Mouse (Mus musculus) megakaryocyte, embryonic 14.5 days (primary cell): ENCODE measurements around the gene Exoc4. TPM values are rescaled to one million over a fixed set of nuclear protein-coding genes. Genes with fewer than 3 reads are reported as not detected.

Experiments used
- H3K27me3 ChIP-seq: replicated peaks from 2 replicates; pipeline ENCODE3; 2012; ENCODE audit warnings: inconsistent platforms
- H3K36me3 ChIP-seq: replicated peaks from 2 replicates; pipeline ENCODE3; 2012; ENCODE audit warnings: low read length, inconsistent platforms, mixed read lengths
- H3K4me1 ChIP-seq: 2 replicates; pipeline ENCODE4 v1.6.1; 2012; ENCODE audit warnings: inconsistent platforms
- H3K4me3 ChIP-seq: replicated peaks from 2 replicates; pipeline ENCODE3; 2012; ENCODE audit warnings: moderate library complexity, mild to moderate bottlenecking, inconsistent platforms
- H3K9me3 ChIP-seq: 2 replicates; pipeline ENCODE4 v1.6.1; 2012; ENCODE audit warnings: inconsistent platforms
- FLI1 ChIP-seq: IDR thresholded peaks from 2 replicates; pipeline ENCODE4 v1.6.1; 2012; ENCODE audit warnings: low read length, inconsistent platforms, mixed read lengths
- GATA1 ChIP-seq: IDR thresholded peaks from 3 replicates; pipeline ENCODE4 v1.6.1; 2012; ENCODE audit warnings: mixed read lengths, low read length, inconsistent platforms, borderline replicate concordance
- polyA plus RNA-seq: library from polyadenylated mRNA; stranded (reverse); fragments of >175 nt; gene quantifications from 2 replicates; pipeline ENCODE4 v1.2.3, GENCODE M21; 2012; ENCODE audit warnings: low replicate concordance; ENCODE audit not compliant: insufficient read depth

The Exoc4 gene
- polyA plus RNA-seq, 1 experiment: 8.4 TPM

DNA sequence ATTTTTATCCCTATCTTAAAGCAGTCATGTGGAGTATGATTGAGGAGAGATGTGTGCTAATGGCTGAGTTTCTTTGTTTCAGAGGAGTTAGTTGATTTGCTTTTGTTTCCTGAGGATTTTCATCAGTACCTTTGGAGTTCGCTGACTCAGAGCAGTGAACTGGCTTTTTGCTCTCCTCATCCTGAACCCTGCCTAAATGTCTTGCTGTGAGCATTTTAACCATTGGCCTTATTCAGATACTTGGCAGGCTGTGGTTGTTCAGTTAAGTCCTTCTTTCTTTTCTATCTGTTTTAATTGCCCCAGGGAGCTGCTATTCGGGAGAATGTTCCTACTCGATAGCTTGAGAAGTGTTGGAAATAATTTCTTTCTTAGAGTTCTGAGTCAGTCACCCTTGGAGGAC lies 133.3 kb downstream of the Exoc4 start:
- Histone ChIP-seq H3K9me3 (no peaks in the 10 kb centered on the region), H3K4me3 (no peak overlapping the region), H3K36me3 (peaks cover 23% of the 10 kb centered on the region), H3K27me3 (no peaks in the 10 kb centered on the region), H3K4me1 (peaks cover 47% of the 10 kb centered on the region)
- TF ChIP-seq FLI1 (no peak), GATA1 (no peak)

DNA sequence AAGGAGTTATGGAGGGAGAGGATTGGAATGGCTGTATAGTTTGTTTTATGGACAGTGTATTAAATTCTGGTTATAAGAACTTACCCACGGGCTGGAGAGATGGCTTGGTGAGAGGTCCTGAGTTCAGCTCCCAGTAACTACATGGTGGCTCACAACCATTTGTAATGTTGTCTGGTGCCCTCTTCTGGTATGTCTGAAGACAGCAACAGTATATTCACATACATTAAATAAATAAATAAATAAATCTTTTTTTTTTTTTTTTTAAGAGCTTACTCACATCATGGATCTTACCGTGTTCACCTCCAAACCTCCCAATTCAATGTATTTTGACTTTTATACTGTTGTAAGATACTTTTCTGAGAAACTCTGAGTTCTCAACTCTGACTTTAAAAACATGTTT lies 143.1 kb downstream of the Exoc4 start:
- Histone ChIP-seq H3K9me3 (no peaks in the 10 kb centered on the region), H3K27me3 (no peaks in the 10 kb centered on the region)
- TF ChIP-seq GATA1 (no peak), FLI1 (no peak)

DNA sequence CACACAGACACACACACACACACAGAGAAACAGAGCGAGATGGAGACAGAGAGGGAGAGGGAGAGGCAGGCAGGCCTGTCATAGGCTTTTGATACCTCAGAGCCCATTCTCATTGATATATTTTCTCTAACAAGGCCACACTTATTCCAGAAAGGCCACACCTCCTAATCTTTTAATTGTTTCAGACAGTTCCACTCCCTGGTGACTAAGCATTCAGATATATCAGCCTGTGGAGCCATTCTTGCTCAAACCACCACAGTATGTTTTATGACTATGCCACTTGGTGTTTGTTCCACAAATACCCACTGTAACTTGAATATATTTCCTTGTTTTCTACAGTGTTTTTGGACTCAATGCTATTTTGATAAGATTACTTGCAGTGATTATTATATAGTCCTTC lies 150.6 kb downstream of the Exoc4 start:
- Histone ChIP-seq H3K36me3 (peaks cover 19% of the 10 kb centered on the region), H3K9me3 (no peaks in the 10 kb centered on the region), H3K4me3 (no peak overlapping the region), H3K4me1 (peaks cover 26% of the 10 kb centered on the region), H3K27me3 (no peaks in the 10 kb centered on the region)
- TF ChIP-seq GATA1: no peak
- no peak for TF ChIP-seq FLI1

More for the DNA sequence above, 143.1 kb downstream of the Exoc4 start:
- Histone ChIP-seq H3K4me1 (peaks cover 13% of the 10 kb centered on the region; the same call in 1 of the 2 replicates), H3K4me3 (no peak overlapping the region), H3K36me3 (peaks cover 21% of the 10 kb centered on the region)

DNA sequence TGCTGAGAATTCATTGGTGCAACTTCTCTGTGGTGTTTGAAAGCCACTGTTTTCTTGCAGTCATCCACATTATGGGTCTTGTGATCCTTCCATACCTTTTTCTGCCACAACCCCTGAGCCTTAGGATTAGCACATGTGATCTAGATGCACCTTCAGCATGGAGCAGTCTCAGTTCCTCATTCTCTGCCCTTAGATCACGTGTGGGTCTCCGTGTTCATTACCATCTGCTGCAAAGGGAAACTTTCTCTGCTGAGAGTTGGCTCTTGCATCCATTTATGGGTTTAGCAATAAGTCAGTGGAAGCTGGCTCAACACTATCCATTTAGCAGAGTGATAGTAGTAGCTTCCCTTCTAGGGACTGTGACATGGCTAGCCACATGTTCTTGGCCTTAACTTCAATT lies 152.3 kb downstream of the Exoc4 start:
- Histone ChIP-seq H3K9me3 (no peaks in the 10 kb centered on the region), H3K36me3 (peaks cover 7% of the 10 kb centered on the region), H3K4me1 (peaks cover 26% of the 10 kb centered on the region), H3K4me3 (no peak overlapping the region), H3K27me3 (no peaks in the 10 kb centered on the region)
- no peak for TF ChIP-seq FLI1
- no peak for TF ChIP-seq GATA1

DNA sequence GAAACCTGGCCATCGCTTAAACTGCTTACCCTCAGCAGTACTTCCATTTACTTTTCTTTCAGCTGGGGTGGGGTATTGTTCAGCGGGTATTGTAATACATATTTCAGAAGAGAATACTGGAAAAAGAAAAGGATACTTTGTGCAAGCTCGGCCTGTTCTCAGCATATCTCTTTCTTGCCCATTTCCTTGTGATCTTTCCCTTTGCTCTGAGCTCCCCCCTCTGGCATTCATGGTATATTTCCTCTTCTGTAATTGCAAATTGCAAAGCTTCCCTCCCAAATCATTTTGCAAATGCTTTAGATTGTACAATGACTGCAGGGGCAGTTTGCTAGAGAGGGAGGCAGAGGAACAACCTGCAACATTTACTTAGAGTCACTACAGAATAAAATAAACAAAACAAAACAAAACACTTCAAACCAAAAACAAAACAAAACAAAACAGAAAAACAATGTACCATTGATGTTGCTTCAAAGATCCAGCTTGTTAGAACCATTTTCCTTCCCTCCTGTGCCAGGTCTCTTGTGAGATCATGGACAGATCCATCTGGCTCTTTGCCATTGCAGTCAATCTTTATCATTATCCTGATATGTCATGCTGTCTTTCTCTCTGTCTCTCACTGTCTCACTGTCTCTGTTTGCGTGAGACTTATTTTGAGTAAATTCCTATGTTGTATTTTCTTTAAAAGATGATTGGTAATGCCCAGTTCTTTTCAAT lies 156.8 kb downstream of the Exoc4 start:
- no peak for TF ChIP-seq FLI1
- H3K36me3 ChIP-seq: peaks cover 5% of the 10 kb centered on the region
- peaks cover 16% of the 10 kb centered on the region for H3K4me1 ChIP-seq
- H3K4me3 ChIP-seq: no peak overlapping the region
- no peaks in the 10 kb centered on the region for H3K9me3 ChIP-seq
- no peaks in the 10 kb centered on the region for H3K27me3 ChIP-seq

DNA sequence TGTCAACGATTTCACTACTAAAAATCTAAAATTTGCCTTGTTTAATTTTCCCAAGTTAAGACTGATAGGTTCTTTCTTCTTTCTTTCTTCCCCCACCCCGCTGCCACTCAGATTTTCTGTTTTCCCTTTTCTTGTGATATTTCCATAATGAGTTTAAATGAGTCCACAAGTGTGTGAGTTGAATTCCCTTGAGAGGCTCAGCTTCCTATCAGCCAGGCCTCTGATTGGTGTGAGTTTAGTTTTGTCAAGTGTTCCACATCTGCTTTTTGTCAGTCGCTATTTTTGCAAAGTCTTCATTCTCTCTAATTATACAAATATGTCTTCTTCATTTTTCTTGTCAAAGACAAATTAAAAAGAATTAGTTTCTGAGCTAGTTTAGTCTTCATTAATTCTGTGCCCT lies 160.7 kb downstream of the Exoc4 start:
- no peak for TF ChIP-seq GATA1
- TF ChIP-seq FLI1: no peak
- H3K4me3 ChIP-seq: no peak overlapping the region
- no peaks in the 10 kb centered on the region for H3K36me3 ChIP-seq
- H3K9me3 ChIP-seq: no peaks in the 10 kb centered on the region
- peaks cover 10% of the 10 kb centered on the region for H3K4me1 ChIP-seq
- H3K27me3 ChIP-seq: no peaks in the 10 kb centered on the region

DNA sequence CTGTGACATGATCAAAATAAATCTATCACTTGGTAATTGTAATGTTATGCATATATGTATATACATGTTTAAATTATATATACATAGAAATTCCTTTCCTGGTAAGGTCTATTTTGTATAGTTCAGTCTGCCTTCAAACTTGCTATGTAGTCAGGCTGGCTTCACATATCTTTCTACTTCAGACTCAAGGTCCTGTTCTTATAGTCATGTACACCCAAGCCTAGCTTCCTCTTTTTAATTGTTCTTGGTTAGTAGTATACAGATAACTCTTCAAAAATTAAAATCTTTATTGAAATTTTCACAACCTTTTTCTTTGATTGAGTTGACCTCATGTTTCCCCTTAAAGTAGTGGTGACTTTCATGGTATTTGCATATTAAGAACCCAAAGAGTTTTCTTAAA lies 176.1 kb downstream of the Exoc4 start:
- no peaks in the 10 kb centered on the region for H3K9me3 ChIP-seq
- no peak for TF ChIP-seq FLI1
- no peak for TF ChIP-seq GATA1
- H3K36me3 ChIP-seq: no peaks in the 10 kb centered on the region
- H3K4me3 ChIP-seq: no peak overlapping the region
- H3K4me1 ChIP-seq: peaks cover 5% of the 10 kb centered on the region; the same call in 1 of the 2 replicates
- H3K27me3 ChIP-seq: no peaks in the 10 kb centered on the region

DNA sequence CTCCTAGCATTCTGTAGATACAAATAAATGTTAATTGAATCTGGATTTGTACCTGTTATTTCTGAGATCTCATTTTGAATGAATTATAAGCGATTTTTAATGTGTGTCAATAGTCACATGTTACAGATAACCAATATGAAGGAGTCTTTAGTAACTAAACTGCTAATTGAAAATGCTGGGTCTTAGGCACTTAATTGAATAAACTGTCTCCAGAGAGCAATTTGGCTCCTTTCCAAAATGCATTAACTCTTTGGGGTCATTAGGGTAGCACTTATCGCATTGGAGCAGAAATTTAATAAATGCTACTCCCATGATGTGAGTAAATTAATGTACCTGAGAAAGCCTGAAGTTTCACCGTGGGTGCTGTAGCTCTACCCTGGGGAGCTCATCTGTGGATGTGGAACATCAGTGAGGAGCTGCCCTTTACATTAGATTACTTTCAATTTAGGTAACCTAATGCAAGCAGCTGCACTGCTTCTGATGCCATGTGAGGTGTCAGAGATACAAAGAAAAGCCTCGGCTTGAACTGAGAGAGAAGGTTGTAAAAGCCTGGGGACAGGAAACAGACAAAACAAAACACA lies 182.4 kb downstream of the Exoc4 start:
- Histone ChIP-seq H3K36me3 (peaks cover 4% of the 10 kb centered on the region), H3K4me3 (no peak overlapping the region), H3K9me3 (no peaks in the 10 kb centered on the region), H3K4me1 (no peaks in the 10 kb centered on the region; the same call in 1 of the 2 replicates), H3K27me3 (no peaks in the 10 kb centered on the region)
- TF ChIP-seq FLI1 (no peak), GATA1 (no peak)

DNA sequence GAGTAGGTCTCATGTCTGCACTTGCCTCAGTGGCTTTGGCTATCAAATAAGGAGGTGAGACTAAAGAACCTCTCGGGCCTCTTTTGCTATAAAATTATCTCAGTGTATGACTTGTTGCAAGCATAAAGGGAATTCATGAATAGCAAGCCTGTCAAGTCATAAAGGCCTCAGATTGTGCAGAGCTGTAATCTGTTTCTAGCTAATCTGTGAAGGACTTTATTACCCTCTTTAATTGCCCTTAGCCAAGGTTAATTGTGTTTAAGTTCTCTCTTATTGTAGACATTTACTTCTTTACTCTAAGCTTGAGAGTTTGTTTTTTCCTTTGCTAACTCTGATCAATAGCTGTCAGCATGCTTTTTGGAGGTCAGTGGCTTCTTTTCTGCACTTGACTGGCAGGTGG lies 191.6 kb downstream of the Exoc4 start:
- Histone ChIP-seq H3K4me1 (no peaks in the 10 kb centered on the region), H3K36me3 (peaks cover 74% of the 10 kb centered on the region), H3K27me3 (no peaks in the 10 kb centered on the region), H3K4me3 (no peak overlapping the region), H3K9me3 (no peaks in the 10 kb centered on the region)
- TF ChIP-seq FLI1 (no peak), GATA1 (no peak)

DNA sequence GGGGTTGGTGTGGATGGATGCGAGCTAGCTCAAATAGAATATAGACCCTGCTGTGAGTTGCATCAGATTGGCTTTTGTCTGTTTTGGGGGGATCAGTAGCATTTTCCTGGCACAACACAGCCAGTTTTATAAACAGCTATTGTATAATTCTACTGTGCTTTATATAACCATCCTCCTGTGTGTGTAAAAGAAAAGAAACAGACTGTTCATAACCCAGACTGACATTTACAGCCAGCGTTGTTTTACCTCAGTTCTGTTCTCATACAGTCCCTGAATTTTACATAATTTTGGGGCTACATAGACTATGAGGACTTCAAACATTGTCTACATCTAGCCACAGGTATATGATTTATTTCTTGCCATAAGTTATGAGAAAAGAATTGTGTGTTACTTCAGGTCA lies 204.9 kb downstream of the Exoc4 start:
- no peaks in the 10 kb centered on the region for H3K9me3 ChIP-seq
- no peaks in the 10 kb centered on the region for H3K27me3 ChIP-seq
- peaks cover 23% of the 10 kb centered on the region for H3K36me3 ChIP-seq
- TF ChIP-seq FLI1 (no peak), GATA1 (no peak)
- no peak overlapping the region for H3K4me3 ChIP-seq
- 0 out of 2 replicates have a peak, but pooled peaks cover 2% of the 10 kb centered on the region for H3K4me1 ChIP-seq

DNA sequence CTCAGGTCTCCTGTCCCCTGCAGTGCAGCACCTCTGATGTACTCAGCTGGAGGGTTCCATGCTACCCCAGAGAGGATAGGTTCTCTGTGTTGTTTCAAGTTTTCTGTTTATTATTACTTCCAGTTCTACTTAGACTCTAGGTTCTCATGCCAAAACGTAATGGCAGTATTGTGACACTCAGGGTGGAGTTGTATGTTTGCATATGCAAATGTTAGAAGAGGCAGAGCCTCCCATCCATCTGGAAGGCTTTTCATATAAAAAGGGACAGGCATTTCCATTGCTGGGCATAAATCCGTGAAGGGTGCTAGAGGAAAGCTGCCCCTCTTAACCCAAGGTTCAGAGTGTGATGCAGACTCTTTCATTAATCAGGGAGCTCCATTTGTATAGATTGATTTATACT lies 205.5 kb downstream of the Exoc4 start:
- 0 out of 2 replicates have a peak, but pooled peaks cover 2% of the 10 kb centered on the region for H3K4me1 ChIP-seq
- TF ChIP-seq GATA1: no peak
- H3K27me3 ChIP-seq: no peaks in the 10 kb centered on the region

More for the DNA sequence above, 205.5 kb downstream of the Exoc4 start:
- H3K4me3 ChIP-seq: no peak overlapping the region
- H3K36me3 ChIP-seq: peaks cover 21% of the 10 kb centered on the region
- no peaks in the 10 kb centered on the region for H3K9me3 ChIP-seq
